Mouse (Mus musculus) cerebellum, adult 11-12 months (tissue): ENCODE data around the gene Eps15l1.
A peak's percentile ranks its signal among the peaks of the same experiment; 100 is the strongest.

ENCODE experiments used
- DNase-seq: peaks from one replicate; pipeline ENCODE4 v3.0.0; 2022

Eps15l1 gene

GRCm38 (mm10) chr8:72318801-72319322 lies 102.4 kb downstream of the Eps15l1 start, which contains the start of gene Klf2:
TSS of gene Klf2 (plus strand) at chr8:72319033.
- peak; percentile 39 for DNase-seq

GRCm38 (mm10) chr8:72317741-72318301 lies 103.4 kb downstream of the Eps15l1 start:
- DNase-seq = no peak

DNA sequence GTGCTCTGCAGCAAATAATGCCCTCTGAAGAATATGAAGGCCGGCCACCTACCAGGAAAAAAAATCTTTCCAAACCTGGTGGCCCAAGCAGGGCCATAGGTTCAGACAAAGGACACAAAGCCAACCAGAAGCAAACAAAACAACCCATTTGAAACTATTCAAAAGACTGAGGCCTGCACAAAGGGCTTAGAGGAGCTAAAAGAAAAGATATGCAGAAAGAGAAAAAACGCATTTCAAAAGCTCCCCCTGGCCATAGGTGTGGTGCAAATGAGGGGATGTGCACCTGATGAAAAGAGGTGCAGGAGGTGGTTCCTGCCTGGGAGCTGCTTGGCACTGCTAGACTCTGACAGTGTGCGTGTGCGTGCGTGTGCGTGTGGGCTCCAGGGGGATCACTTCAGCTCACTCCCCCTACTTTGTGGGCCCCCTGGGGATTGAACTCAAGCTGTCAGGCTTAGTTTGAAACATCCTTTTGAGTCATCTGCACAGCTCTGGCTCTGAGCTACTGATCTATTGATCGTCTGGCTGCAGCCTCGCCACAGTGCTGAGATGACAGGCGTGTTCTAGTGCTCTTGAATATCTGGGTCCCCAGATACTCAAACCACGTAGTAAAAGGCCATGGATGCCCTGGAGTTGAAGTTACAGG lies 105.1 kb downstream of the Eps15l1 start:
- DNase-seq = no peak

DNA sequence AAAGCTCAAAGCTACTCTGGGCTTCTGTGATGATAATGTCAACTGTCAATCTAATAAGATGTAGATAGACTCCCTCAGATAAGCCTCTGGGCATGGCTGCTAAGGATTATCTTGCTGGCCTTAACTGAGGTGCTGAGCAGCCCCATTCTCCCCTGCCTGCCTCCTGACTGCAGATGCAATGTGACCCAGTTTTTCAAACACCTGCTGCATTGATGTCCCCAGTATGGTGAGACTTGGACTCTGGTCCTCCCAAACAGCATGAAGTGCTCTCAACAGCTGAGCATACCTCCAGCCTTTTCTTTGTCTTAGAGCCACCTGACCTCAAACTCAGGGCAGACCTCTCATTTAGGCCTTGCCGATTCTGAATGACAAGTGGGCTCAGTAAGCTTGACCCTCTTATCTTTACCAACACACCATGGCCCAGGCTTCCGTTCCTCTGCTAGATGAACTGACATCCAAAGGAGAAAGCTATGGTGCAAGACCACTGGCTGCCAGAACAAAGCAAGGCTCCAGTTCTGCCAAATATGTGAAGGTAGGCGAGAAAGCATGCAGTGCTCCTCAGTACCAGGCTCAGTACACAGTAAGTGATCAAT lies 108.2 kb downstream of the Eps15l1 start:
- DNase-seq = no peak

DNA sequence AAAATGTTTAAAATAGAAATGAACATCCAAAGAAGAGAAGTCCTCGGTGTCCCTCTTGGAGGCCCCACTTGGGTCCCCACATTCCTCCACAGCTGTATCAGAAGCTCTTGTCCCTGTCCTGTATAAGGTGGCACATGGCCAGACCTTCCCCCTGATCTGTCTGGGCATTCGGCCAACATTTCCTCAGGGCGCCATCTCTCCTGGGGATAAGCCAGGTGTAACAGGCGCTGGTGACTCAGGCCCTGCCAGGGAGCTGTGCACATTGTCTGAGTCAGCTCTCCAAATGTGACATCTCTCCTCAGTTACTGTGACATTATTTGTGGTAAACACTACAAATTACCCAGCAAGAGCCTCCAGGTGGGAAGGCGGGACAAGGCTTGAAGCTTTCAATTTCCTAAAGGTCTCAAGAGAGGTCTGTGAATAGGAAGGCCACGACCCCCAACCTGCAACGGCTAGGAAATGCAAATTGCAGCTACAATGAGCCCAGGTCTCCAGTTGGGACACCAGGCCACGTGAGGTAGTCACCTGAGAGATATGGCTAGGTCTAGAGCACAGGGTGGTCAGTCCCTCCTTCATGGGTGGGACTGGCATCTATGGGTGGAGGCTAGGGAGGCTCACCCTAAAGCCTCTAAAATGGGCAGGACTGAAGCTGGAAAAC lies 110.3 kb downstream of the Eps15l1 start:
- DNase-seq = peak; percentile 73

DNA sequence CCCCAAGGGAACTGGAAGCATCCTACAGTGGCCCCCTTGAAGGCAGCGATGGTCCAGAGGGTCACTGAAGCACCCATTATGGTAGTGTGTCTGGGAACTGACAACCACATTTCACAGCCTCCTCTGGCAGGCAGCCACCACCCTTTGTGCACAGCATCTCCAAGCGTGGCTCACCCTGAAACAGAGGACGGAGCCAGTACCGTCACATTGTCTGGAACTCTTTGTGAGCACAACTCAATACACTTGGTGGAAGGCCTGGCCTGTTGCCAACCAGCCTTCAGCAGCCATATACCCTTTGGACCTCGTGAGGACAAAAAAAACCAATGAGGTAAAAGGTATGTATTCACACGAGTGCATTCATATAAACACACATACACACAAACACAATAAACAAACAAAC lies 113.0 kb downstream of the Eps15l1 start:
- DNase-seq = no peak

- no peak for DNase-seq
Measured at GRCm38 (mm10) chr8:72306913-72307312, 114.3 kb downstream of the Eps15l1 start.

DNA sequence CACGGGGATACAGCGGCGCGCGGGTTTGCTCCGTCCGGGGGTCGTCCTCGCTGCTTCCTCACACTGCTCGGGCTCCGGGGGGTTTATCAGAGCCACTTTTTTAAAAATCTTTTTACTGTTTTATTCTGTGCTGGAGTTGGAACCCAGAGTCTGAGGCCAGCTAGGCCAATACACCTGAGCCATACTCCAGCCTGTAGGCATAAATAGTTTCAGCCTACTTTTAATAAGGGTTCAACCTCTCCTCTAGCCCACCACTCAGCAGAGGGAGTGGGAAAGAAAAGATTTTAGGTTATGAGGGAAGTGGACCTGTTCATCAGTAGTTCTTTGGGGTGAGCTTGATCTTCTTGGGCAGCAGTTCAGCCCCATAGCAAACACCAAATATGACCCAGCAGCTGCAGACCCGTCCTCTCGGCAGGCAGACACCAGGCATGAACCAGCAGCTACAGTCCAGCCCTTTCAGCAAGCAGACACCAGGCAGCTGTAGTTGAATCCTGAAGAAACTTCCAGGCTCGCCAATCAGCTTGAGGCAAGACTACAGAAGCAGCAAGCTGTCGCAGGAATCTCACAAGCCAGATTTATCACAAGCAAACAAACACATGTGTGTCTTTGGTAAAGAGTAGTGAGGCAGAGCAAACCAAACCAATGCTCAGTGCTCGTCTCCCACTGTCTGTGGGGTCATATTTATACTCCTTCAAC lies 115.9 kb downstream of the Eps15l1 start, which contains the start of gene Gm10282:
Gene Gm10282 (minus strand): TSS at position 51 of the 696 bp plus-strand sequence.
- no peak for DNase-seq

DNA sequence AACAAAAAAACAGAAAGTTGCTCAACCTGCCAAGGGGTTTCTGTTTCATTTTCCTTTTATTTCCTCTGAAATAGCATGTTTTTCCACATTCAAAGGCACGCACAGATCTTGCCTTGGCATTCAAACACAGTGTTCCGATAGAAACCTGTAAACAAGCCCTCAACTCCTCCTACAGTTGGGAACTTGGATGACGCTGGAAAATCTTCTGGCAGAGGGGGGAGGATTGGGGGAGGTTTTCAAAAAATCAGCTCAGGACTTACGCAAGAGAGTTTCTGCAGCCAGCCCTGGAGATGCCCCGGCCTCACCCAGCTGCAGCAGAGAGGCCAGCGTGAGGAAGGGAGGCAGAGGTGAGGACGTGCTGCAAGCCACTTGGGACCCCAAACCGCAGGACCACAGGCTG lies 117.6 kb downstream of the Eps15l1 start:
- DNase-seq = no peak

DNA sequence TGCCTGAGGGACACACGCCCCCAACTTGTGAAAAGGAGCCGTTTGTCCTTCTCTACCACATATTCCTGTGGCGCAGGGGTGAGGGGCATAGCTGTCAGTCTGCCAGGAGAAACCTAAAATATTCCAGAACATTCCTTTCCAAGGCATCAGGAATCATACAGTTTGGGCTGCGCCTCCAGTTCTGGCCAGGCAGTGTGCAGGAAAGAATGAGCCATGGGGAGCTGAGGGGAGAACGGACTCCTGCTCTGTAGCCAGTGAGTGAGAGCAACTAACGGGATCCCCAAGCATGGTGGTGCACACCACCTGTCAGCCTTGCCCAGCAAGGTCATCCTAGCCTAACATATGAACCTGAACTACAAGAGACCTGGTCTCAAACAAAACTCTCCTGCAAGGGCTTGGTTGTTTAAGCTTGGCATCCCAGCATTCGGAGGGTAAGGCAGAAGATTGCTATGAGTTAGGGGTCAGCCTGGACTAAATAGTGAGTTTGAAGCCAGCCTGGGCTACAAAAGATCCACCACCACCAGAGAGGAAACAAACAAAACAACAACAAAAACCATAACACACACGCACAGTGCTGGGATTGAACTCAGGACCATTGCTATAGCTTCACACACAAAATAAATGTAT lies 118.2 kb downstream of the Eps15l1 start:
- no peak for DNase-seq

DNA sequence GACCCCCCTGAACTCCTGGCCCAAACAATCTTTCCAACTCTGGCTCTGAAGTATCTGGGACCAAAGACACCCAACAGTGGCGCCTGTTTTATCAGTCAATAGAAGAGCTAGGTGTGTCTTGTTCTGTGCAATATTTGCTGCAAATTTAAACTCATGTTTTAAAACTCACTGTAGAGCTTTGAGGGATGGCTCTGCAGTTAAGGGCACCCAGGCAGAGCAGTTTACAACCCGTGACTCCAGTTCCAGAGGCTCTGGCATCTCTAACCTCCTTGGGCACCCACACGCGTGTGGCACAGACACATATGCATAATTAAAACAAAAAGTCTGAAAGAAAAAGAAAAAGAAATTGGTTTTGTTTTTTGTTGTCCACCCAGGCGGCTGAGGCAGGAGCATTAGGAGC lies 119.8 kb downstream of the Eps15l1 start:
- DNase-seq = no peak

DNA sequence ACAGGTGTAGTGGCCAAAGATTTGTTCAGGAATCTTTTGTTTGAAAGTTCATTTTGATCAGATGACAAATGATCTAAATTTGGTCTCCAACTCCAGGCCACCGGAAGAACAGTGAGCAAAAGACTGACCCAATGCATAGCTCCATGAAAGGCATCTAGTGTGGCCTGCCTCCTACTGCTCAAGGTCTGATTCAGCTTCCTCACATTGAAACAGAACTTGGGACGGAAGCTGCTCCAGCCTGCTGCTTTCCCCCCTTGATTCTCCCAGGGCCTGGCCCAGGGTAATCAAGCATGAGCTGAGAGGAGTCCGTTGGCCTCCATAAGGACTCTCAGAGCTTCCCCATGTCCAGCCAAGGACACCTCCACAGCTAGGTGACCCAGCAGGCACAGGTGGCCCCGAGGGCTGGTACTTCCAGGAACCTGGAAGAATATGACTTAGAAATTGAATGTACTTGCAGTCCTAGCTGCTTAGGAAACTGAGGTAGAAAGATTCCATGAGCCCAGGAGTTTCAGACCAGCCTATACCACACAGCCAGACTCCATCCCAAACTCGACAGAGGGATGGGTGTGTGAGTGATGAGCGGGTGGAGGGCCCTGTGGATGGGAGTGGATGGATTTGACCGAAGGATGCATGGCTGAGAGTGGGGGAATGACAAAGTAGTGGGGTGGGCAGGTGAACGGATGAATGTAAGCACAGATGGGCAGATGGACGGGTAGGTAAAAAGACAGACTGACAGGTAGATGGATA lies 120.4 kb downstream of the Eps15l1 start:
- no peak for DNase-seq

DNA sequence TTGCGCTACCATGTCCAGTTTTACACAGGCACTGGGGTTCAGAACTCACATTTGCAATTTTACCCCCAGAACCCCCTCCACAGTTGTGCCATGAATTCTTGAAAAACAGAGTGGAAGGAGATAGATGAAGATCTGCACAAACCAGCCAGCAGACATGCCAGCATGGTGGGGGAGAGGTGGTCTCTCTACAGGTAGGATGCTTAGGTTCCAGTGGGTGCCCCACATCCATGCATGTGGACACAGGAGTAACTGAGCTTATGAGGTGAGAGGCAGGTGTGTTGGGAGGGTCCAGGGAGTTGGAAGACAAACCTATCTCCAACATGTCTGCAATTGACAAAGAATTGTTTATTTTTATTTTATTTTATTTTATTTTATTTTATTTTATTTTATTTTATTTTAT lies 122.3 kb downstream of the Eps15l1 start:
- no peak for DNase-seq

DNA sequence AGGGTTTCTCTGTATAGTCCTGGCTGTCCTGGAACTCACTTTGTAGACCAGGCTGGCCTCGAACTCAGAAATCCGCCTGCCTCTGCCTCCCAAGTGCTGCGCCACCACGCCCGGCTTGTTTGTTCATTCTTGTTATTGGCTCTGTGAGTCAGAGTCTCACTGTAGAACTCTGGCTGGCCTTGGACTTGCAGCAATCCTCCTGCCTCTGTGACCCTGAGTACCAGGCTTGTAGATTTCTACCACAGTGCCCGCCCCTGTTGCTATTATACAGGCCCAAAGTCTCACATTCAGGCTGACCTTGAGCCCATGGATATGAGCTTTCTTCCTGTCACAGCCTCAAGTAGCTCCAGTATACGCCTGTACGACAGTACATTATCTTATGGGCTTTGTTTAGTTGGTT lies 124.7 kb downstream of the Eps15l1 start:
- no peak for DNase-seq

DNA sequence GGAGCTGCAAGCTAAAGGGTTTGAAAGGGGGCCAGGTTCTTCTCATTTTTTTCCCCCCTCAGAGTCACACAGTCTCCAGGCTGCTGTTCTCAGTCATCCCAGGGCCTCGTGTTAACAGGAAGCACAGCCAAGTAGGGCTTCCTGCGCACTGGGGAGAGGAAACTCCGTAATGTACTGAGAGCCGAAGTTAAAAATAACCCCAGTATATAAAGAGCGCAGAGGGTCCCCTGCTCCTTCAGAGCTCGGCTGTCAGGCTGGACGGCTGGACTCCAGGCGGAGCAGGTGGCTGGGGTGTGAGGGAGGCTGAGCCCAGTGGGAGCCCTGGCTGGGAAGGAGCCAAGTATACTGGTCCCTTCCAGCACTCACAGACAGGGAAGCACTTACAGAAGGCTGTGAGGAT lies 125.6 kb downstream of the Eps15l1 start:
- DNase-seq = peak; percentile 87

GRCm38 (mm10) chr8:72295125-72295524 lies 126.1 kb downstream of the Eps15l1 start:
- no peak for DNase-seq

DNA sequence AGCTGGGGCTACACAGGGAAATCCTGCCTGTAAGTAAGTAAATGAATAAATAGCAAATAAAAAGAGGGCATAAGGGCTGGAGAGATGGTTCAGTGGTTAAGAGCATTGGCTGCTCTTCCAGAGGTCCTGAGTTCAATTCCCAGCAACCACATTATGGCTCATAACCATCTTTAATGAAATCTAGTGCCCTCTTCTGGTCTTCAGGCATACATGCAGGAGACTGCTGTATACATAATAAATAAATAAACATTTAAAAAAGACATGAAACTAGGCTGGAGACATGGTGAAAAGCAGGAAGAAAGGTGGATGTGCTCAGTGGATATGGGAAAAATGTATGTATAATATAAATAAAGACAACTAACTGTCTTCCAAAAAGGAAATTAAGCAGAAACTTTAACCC lies 128.0 kb downstream of the Eps15l1 start:
- DNase-seq = no peak

DNA sequence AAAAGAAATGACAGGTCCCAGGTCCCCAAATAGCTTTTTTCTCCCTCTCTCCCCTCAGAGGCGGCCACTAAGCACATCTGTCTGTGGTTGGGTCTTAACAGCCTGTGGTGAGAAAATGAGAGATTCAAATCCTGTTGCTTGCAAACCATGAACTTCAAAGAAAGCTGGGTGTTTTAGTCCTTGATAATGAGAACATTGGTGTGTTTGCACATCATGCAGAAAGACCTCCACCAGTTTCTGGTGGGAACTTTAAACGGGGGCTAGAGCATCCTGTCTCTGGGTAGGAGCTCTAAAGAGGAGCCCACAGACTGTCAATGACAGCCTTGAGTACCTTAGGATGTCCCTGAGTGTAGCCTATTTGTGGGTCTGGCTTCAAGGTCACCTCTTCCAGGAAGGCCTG lies 130.2 kb downstream of the Eps15l1 start:
- DNase-seq = no peak
